Mouse (Mus musculus) olfactory bulb, adult 2 months (tissue): ENCODE measurements around the gene Ipcef1.

Source experiments
- CTCF ChIP-seq: fragments of 200-500 bp; IDR thresholded peaks from 2 replicates; pipeline ENCODE4 v1.5.1; 2012; ENCODE audit warnings: low read depth, mild to moderate bottlenecking, low read length, moderate library complexity; ENCODE audit not compliant: insufficient read depth
- POLR2A ChIP-seq: fragments of 200-500 bp; IDR thresholded peaks from 2 replicates; pipeline ENCODE4 v1.6.1; 2012; ENCODE audit warnings: mild to moderate bottlenecking, low read depth, low read length, moderate library complexity; ENCODE audit not compliant: insufficient read depth

DNA sequence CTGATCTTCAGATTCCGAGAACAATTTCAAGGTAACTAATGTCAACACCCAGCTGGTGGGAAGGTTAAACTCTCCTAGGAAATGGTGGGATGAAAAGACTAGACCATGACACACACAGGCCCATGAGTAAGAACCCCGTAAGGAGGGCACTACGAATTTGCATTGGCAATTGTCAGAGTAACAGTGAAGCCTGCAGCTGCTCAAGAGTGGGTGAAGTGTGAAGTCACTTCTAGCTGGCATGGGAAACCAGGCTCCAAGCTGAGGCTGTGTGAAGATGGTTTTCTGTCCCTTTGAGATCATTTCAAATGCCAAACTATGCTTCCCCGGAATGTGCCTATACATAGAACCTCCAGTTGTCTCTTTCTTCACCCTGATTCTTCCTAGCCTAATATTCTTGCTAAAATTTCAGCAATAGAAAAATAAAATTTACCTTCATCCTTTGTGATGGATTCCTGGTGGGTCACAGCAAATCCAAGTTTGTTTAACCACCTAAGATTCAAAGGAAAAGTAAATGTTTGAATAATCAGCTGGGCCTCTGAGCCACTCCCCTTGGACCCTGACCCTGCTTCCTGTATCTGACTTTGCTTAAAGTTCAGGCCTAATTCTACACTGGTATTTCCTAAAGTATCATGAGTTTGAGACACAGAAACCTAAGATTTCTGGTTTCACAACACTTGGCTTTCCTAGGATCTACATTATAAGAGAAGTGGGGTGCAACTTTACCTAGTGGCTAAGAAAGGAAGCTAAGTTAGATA lies 115.4 kb downstream of the Ipcef1 start:
- no peak for TF ChIP-seq CTCF
- no peak for TF ChIP-seq POLR2A
